ENCODE assay signal across 8 mouse cellular contexts in genomic region chr11:75913953-75914352, GRCm38 (mm10). TPM values are rescaled to one million over a fixed set of nuclear protein-coding genes. Genes with fewer than 3 reads are reported as not detected.
A peak's percentile ranks its signal among the peaks of the same experiment; 100 is the strongest.
DNase-seq lines count a peak whose midpoint lies in the region; ATAC-seq and TF ChIP-seq lines count a peak whose summit lies in the region.

No protein-coding gene starts in this region.

- no peaks in the 10 kb centered on the region for H3K4me1 ChIP-seq in heart, adult 2 months (ENCODE audit: control insufficient read depth, insufficient read depth, low read length)
- peaks cover 30% of the 10 kb centered on the region for H3K4me1 ChIP-seq in heart, embryonic 12.5 days (replicated peaks)
- H3K4me1 ChIP-seq in intestine, embryonic 15.5 days (replicated peaks) = peaks cover 8% of the 10 kb centered on the region
- H3K4me1 ChIP-seq in neural tube, embryonic 15.5 days = no peaks in the 10 kb centered on the region

- no peak for ATAC-seq in heart, embryonic 12.5 days (ENCODE audit: insufficient number of reproducible peaks, low FRiP score)
- ATAC-seq in intestine, embryonic 15.5 days = peak; percentile 50; the same call in 1 of the 2 replicates
- peak; percentile 66 for ATAC-seq in monocyte, adult 5-6 weeks (replicated peaks; ENCODE audit: insufficient number of reproducible peaks, low FRiP score, low TSS enrichment, poor library complexity, severe bottlenecking)
- no peak for ATAC-seq in neural tube, embryonic 15.5 days (ENCODE audit: low FRiP score)

- 0 out of 2 replicates have a peak, but pooled peaks have one; percentile 50 for TF ChIP-seq EP300 in heart, adult 2 months (IDR thresholded peaks at IDR 0.05; ENCODE audit: insufficient read depth, low read depth, low read length)

- no peak overlapping the region for H3K9ac ChIP-seq in heart, adult 2 months (ENCODE audit: low read depth, low read length)
- no peak overlapping the region for H3K9ac ChIP-seq in heart, embryonic 12.5 days
- H3K9ac ChIP-seq in intestine, embryonic 15.5 days = no peak overlapping the region
- H3K9ac ChIP-seq in neural tube, embryonic 15.5 days (replicated peaks) = no peak overlapping the region

- no peak for TF ChIP-seq POLR2A in heart, adult 2 months (IDR thresholded peaks at IDR 0.05; ENCODE audit: insufficient read depth, low read depth, low read length)
- no peak for TF ChIP-seq POLR2A in brain, embryonic 14.5 days (IDR thresholded peaks at IDR 0.05; ENCODE audit: borderline replicate concordance, extremely low read depth, insufficient read depth, insufficient read length, poor library complexity, severe bottlenecking)

- 53% methylated on average over 3 of the region's 3 CpGs for WGBS in heart, adult 2 months
- 63% methylated on average over 3 of the region's 3 CpGs for WGBS in heart, embryonic 12.5 days
- 60% methylated on average over 3 of the region's 3 CpGs for WGBS in intestine, embryonic 15.5 days
- WGBS in neural tube, embryonic 15.5 days = 70% methylated on average over 3 of the region's 3 CpGs

- H3K4me2 ChIP-seq in heart, embryonic 12.5 days = no peak overlapping the region
- no peak overlapping the region for H3K4me2 ChIP-seq in intestine, embryonic 15.5 days (replicated peaks)
- no peak overlapping the region for H3K4me2 ChIP-seq in neural tube, embryonic 15.5 days

- TF ChIP-seq CTCF in heart, adult 2 months (IDR thresholded peaks at IDR 0.05) = peak; percentile 82
- peak; percentile 46; the same call in 1 of the 2 replicates for TF ChIP-seq CTCF in brain, embryonic 14.5 days (IDR thresholded peaks at IDR 0.05; ENCODE audit: borderline replicate concordance, extremely low read depth, insufficient read depth, insufficient read length)

- no peaks in the 10 kb centered on the region for H3K79me2 ChIP-seq in heart, adult 2 months (replicated peaks; ENCODE audit: control insufficient read depth, insufficient read depth, low read length)

- no peak overlapping the region for H3K27ac ChIP-seq in heart, adult 2 months
- H3K27ac ChIP-seq in heart, embryonic 12.5 days (ENCODE audit: poor library complexity, severe bottlenecking) = no peak overlapping the region
- H3K27ac ChIP-seq in intestine, embryonic 15.5 days = no peak overlapping the region
- H3K27ac ChIP-seq in neural tube, embryonic 15.5 days (replicated peaks) = no peak overlapping the region

- no peaks in the 10 kb centered on the region for H3K27me3 ChIP-seq in heart, adult 2 months (ENCODE audit: control insufficient read depth, insufficient read depth, low read length)
- no peaks in the 10 kb centered on the region for H3K27me3 ChIP-seq in heart, embryonic 12.5 days (replicated peaks)
- no peaks in the 10 kb centered on the region for H3K27me3 ChIP-seq in intestine, embryonic 15.5 days (replicated peaks)
- no peaks in the 10 kb centered on the region for H3K27me3 ChIP-seq in neural tube, embryonic 15.5 days (replicated peaks)

- DNase-seq in heart, adult 2 months = peak; percentile 69 to 71
- peak; percentile 80 to 81 for DNase-seq in CD8-positive naive resting alpha-beta T cell, adult 2 months (ENCODE audit: low read depth in 2 of 2, low spot score in 2 of 2)
- no peak for DNase-seq in brain, embryonic 14.5 days (ENCODE audit: low read depth)
- DNase-seq in urinary bladder, postnatal 36 days (ENCODE audit: low spot score in 2 of 2) = peak; percentile 41 to 58

- intact Hi-C loops in heart, adult 2 months (cut with DNase I) = loop anchor here (1.0 to 5.0 kb wide), 6 partner anchors 15 to 253 kb away; partner anchors contain the start of gene Rph3al

- no peaks in the 10 kb centered on the region for H3K36me3 ChIP-seq in heart, adult 2 months (ENCODE audit: control insufficient read depth, insufficient read depth, low read length)
- H3K36me3 ChIP-seq in heart, embryonic 12.5 days = peaks cover 5% of the 10 kb centered on the region; the same call in 1 of the 2 replicates
- no peaks in the 10 kb centered on the region for H3K36me3 ChIP-seq in intestine, embryonic 15.5 days
- no peaks in the 10 kb centered on the region for H3K36me3 ChIP-seq in neural tube, embryonic 15.5 days

- no peak overlapping the region for H3K4me3 ChIP-seq in heart, adult 2 months
- no peak overlapping the region for H3K4me3 ChIP-seq in heart, embryonic 12.5 days
- no peak overlapping the region for H3K4me3 ChIP-seq in intestine, embryonic 15.5 days (replicated peaks)
- H3K4me3 ChIP-seq in neural tube, embryonic 15.5 days (replicated peaks) = no peak overlapping the region

- H3K9me3 ChIP-seq in heart, embryonic 12.5 days (replicated peaks) = peaks cover 7% of the 10 kb centered on the region; the same call in 1 of the 2 replicates
- no peaks in the 10 kb centered on the region for H3K9me3 ChIP-seq in intestine, embryonic 15.5 days
- no peaks in the 10 kb centered on the region for H3K9me3 ChIP-seq in neural tube, embryonic 15.5 days (replicated peaks)

RNA-seq across cellular contexts. Expression of gene Rph3al, which starts 24.3 kb away (rescaled TPM):
- 10 to 100 TPM; 11.1 to 11.7 TPM for total RNA-seq in heart, adult 2 months (2021)
- 5.9 and 6.6 TPM in 2 replicates for polyA plus RNA-seq in heart, adult 2 months (2012; rRNA removed)
- polyA plus RNA-seq in heart, embryonic 12.5 days (2016; fragmentation: Nextera tagmentation; extraction: Ambion mirVana) = 6.2 and 7.1 TPM in 2 replicates
- 1.7 and 3.1 TPM in 2 replicates for polyA plus RNA-seq in brain, embryonic 14.5 days (2012; rRNA removed)
- polyA plus RNA-seq in intestine, embryonic 15.5 days (2015; fragmentation: Nextera tagmentation; extraction: Ambion mirVana) = 18.2 and 19.7 TPM in 2 replicates
- total RNA-seq in monocyte, adult 5-6 weeks (2017) = 2.3 to 4.9 TPM (median 4.6 TPM) in 3 replicates
- 2.3 and 3.1 TPM in 2 replicates for polyA plus RNA-seq in neural tube, embryonic 15.5 days (2015; fragmentation: Nextera tagmentation; extraction: Ambion mirVana)

Comparison
In these comparisons a context has a peak if more than half of its experiments do, and no peak if none do; other contexts are left out.
1. ATAC-seq: peak in intestine, embryonic 15.5 days (single experiment) and monocyte, adult 5-6 weeks (single experiment); none in heart, embryonic 12.5 days (single experiment) and neural tube, embryonic 15.5 days (single experiment).